Mouse (Mus musculus) erythroblast, embryonic 14.5 days (primary cell): ENCODE data around the gene Fam229b.

ENCODE experiments used
- GATA1 ChIP-seq: IDR thresholded peaks from 2 replicates; pipeline ENCODE4 v1.6.1; 2012; ENCODE audit warnings: low read length, inconsistent platforms, mixed read lengths
- TAL1 ChIP-seq: IDR thresholded peaks from 3 replicates; pipeline ENCODE4 v1.6.1; 2012; ENCODE audit warnings: low read length, inconsistent platforms, mixed read lengths

DNA sequence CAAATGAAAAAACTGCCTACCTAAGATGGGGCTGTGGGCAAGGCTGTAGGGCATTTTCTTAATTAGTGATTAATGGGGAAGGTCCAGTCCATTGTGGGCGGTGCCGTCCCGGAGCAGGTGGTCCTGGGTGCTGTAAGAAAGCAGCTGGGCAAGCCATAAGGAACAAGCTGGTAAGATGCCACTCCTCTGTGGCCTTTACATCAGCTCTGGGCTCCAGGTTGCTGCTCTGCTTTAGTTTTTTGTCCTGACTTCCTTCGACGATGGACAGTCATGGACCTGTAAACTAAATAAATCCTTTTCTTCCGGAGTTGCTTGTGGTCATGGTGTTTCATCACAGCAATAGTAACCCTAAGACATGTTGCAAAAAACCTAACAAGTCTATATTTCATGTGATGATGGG lies 37.0 kb upstream of the Fam229b start:
- TF ChIP-seq TAL1 (no peak), GATA1 (no peak)
